Mouse (Mus musculus) embryonic fibroblast, embryonic 13.5 days (primary cell): ENCODE measurements around the gene Nr1h4.

Source experiments
- CTCF ChIP-seq: IDR thresholded peaks from 2 replicates; pipeline ENCODE4 v1.5.1; 2011; ENCODE audit warnings: mild to moderate bottlenecking, control low read depth, low read length, moderate library complexity, borderline replicate concordance; ENCODE audit not compliant: insufficient read depth
- POLR2A ChIP-seq: IDR thresholded peaks from 2 replicates; pipeline ENCODE4 v1.6.1; 2011; ENCODE audit warnings: low read depth, mild to moderate bottlenecking, control low read depth, low read length, moderate library complexity

DNA sequence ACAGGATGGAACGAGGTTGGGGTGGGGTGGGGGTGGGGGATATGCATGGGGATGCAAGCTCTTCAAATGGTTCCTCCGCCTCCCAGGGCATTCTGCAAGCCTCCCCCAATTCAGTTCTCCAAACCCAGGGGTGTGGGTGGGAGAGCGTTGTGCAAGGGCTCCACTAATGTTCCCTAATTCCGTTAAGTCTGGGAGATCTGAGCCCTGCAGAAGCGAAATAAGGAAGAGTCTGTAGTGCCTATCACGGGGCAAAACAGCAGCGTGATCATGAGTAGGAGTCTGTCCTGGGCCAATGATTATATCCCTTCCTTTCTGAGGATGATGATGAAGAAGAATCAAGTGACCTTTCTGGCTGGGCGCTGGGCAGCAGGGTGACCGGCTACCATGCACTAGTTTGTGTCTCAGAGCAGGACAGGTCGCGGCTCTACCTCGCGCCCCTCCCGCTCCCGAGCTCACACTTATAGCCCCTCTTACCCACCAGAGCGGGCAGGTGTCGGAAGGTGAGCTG, 90.2 kb downstream of the Nr1h4 start:
- no peak for TF ChIP-seq POLR2A
- TF ChIP-seq CTCF = no peak
